Mouse (Mus musculus) layer of hippocampus, postnatal 25 days (tissue): ENCODE data around the gene Mllt6. TPM values are rescaled to one million over a fixed set of nuclear protein-coding genes. Genes with fewer than 3 reads are reported as not detected.
"Not testable (repeated sequence)": the region's sequence is repeated elsewhere in the genome, so short reads cannot be mapped to it uniquely, and the experiment has no call there.

Experiments used
- DNase-seq, 2 experiments: peaks; one replicate each; pipeline ENCODE4 v3.0.0; 2022; ENCODE audit warnings: mixed read lengths in 2 of 2, low spot score in 1 of 2; ENCODE audit errors: extremely low spot score in 1 of 2
- total RNA-seq, 2 experiments: library from RNA; stranded (reverse); gene quantifications; 2 replicates each; pipeline ENCODE4 v1.2.3; 2021

Gene Mllt6
- total RNA-seq, 2 experiments from 2014 or later = 88.5 to 105 TPM

GRCm38 (mm10) chr11:97643380-97644055 is 19.7 kb upstream of the Mllt6 start:
- DNase-seq = no peak

- DNase-seq = peak in 1 of 2 experiments; percentile 67
Measured at GRCm38 (mm10) chr11:97644834-97645233, 18.4 kb upstream of the Mllt6 start.

GRCm38 (mm10) chr11:97648541-97648940 is 14.7 kb upstream of the Mllt6 start:
- DNase-seq = not testable (repeated sequence)

- DNase-seq = no peak
Measured at GRCm38 (mm10) chr11:97650341-97650740, 12.9 kb upstream of the Mllt6 start.

- not testable (repeated sequence) for DNase-seq
Measured at GRCm38 (mm10) chr11:97653376-97653775, 9.8 kb upstream of the Mllt6 start.

- DNase-seq = no peak
Measured at GRCm38 (mm10) chr11:97654210-97654609, 9.0 kb upstream of the Mllt6 start.

- no peak for DNase-seq
Measured at GRCm38 (mm10) chr11:97656269-97656971, 6.8 kb upstream of the Mllt6 start.

GRCm38 (mm10) chr11:97657184-97657945 is 5.8 kb upstream of the Mllt6 start:
- DNase-seq = no peak

GRCm38 (mm10) chr11:97657967-97658366 is 5.2 kb upstream of the Mllt6 start:
- not testable (repeated sequence) for DNase-seq

- DNase-seq = no peak
Measured at GRCm38 (mm10) chr11:97658751-97659266, 4.4 kb upstream of the Mllt6 start.

GRCm38 (mm10) chr11:97659267-97659989 is 3.8 kb upstream of the Mllt6 start:
- DNase-seq = no peak

- peak; percentile 62 to 64 for DNase-seq
Measured at GRCm38 (mm10) chr11:97659990-97660714, 3.1 kb upstream of the Mllt6 start.

GRCm38 (mm10) chr11:97660734-97661647 is 2.2 kb upstream of the Mllt6 start:
- no peak for DNase-seq

- DNase-seq = no peak
Measured at GRCm38 (mm10) chr11:97661648-97662133, 1.5 kb upstream of the Mllt6 start.

- DNase-seq = no peak
Measured at GRCm38 (mm10) chr11:97662207-97662892, 864 bp upstream of the Mllt6 start.

- no peak for DNase-seq
Measured at GRCm38 (mm10) chr11:97663528-97664338, 519 bp downstream of the Mllt6 start.

GRCm38 (mm10) chr11:97664339-97664665 is 1.1 kb downstream of the Mllt6 start:
- no peak for DNase-seq
